ENCODE assay signal across 23 mouse cellular contexts in genomic region chr15:15873461-15873860, GRCm38 (mm10).
A peak's percentile ranks its signal among the peaks of the same experiment; 100 is the strongest.
DNase-seq lines count a peak whose midpoint lies in the region; ATAC-seq and TF ChIP-seq lines count a peak whose summit lies in the region.
"Had no signal": no experiment of that assay in that cellular context is flagged by ENCODE, and none has a peak within 500 bp of the region (broad histone marks: within the 10 kb centered on the region; RNA-seq: fewer than 3 reads in every experiment).

No protein-coding gene starts in this region.

- POLR2A ChIA-PET in Patski (lab: Charles Lee), result no interaction called here

- TF ChIP-seq RAD21 in MEL (IDR thresholded peaks at IDR 0.05; ENCODE audit: low read depth, low read length), result no peak

- H3K36me3 ChIP-seq in MEL (ENCODE audit: control insufficient read depth in 1 of 2, insufficient read depth in 2 of 2, low read length in 2 of 2), result peaks cover 0 to 5% of the 10 kb centered on the region in 2 experiments; a peak in 2 of 4 replicates
- no peaks in the 10 kb centered on the region for H3K36me3 ChIP-seq in midbrain, embryonic 16.5 days (ENCODE audit: control insufficient read depth, insufficient read depth, low read length)
- H3K36me3 ChIP-seq in heart, embryonic 11.5 days (ENCODE audit: control insufficient read depth, insufficient read depth, low read length), result no peaks in the 10 kb centered on the region
- H3K36me3 ChIP-seq: G1E had no signal

- DNase-seq in 416B (ENCODE audit: low read depth) (peak; percentile 9), MEL (ENCODE audit: low read depth, low spot score) (peak; percentile 38), Patski (ENCODE audit: low read depth, low spot score) (no peak)
- DNase-seq in frontal cortex, adult 2 months (ENCODE audit: extremely low spot score in 1 of 2, low spot score in 1 of 2), result no peak
- DNase-seq: adrenal gland, adult 2 months; adrenal gland, adult 8-10 months; adrenal gland, postnatal 10 days; adrenal gland, postnatal 14 days; adrenal gland, postnatal 25 days; adrenal gland, postnatal 36 days; B cell, adult 2 months; cerebellum, adult 11 months; cerebellum, adult 11-12 months; cerebellum, adult 18-20 months; cerebellum, adult 2 months; cerebellum, adult 8-10 months; cerebellum, adult 9-10 months had no signal

- H3K4me2 ChIP-seq in midbrain, embryonic 16.5 days (ENCODE audit: low read length), result no peak overlapping the region
- no peak overlapping the region for H3K4me2 ChIP-seq in heart, embryonic 11.5 days

- H3K9ac ChIP-seq in MEL (ENCODE audit: control insufficient read depth, low read depth, low read length, poor library complexity, severe bottlenecking), result no peak overlapping the region
- no peak overlapping the region for H3K9ac ChIP-seq in midbrain, embryonic 16.5 days (ENCODE audit: low read depth, low read length)
- H3K9ac ChIP-seq in heart, embryonic 11.5 days (ENCODE audit: low read depth, low read length), result no peak overlapping the region

- in situ Hi-C loops in Patski (cut with MboI; ENCODE audit: low pct_unique_long_range_greater_than_20kb), result no loop called here

- CTCF ChIA-PET in Patski (lab: Charles Lee), result no interaction called here

- H3K27ac ChIP-seq in MEL (ENCODE audit: control insufficient read depth, low read depth, low read length), result no peak overlapping the region
- H3K27ac ChIP-seq in midbrain, embryonic 16.5 days (ENCODE audit: low read length), result no peak overlapping the region
- no peak overlapping the region for H3K27ac ChIP-seq in heart, embryonic 11.5 days (ENCODE audit: low read depth, low read length)

- H3K4me3 ChIP-seq in MEL (ENCODE audit: control insufficient read depth in 1 of 2, insufficient read depth in 1 of 2, low read depth in 2 of 2, low read length in 2 of 2), result no peak overlapping the region
- no peak overlapping the region for H3K4me3 ChIP-seq in midbrain, embryonic 16.5 days (ENCODE audit: low read depth, low read length)
- H3K4me3 ChIP-seq in heart, embryonic 11.5 days (ENCODE audit: low read depth, low read length), result no peak overlapping the region

- TF ChIP-seq CTCF in MEL (IDR thresholded peaks at IDR 0.05 in 2 of 3, conservative IDR thresholded peaks at IDR 0.05 in 1 of 3; ENCODE audit: control insufficient read depth in 1 of 3, insufficient read depth in 1 of 3, low read depth in 2 of 3, low read length in 3 of 3, poor library complexity in 1 of 3, severe bottlenecking in 1 of 3), result no peak
- TF ChIP-seq CTCF in Patski (IDR thresholded peaks at IDR 0.05), result no peak

- no peaks in the 10 kb centered on the region for H3K79me2 ChIP-seq in MEL (ENCODE audit: control insufficient read depth, insufficient read depth, low read length, poor library complexity)

- peak; percentile 12 to 65; a peak in 3 of 4 replicates for TF ChIP-seq EP300 in MEL (IDR thresholded peaks at IDR 0.05; ENCODE audit: low read depth in 1 of 2, low read length in 2 of 2)

- no peaks in the 10 kb centered on the region for H3K9me3 ChIP-seq in MEL (replicated peaks; ENCODE audit: insufficient read depth, low read length)
- H3K9me3 ChIP-seq in midbrain, embryonic 16.5 days (replicated peaks; ENCODE audit: control insufficient read depth, low read length, poor library complexity, severe bottlenecking), result no peaks in the 10 kb centered on the region
- H3K9me3 ChIP-seq in heart, embryonic 11.5 days (replicated peaks; ENCODE audit: control insufficient read depth, low read length), result no peaks in the 10 kb centered on the region
- H3K9me3 ChIP-seq: G1E had no signal

- peaks cover 0 to 3% of the 10 kb centered on the region in 2 experiments; a peak in 2 of 4 replicates for H3K4me1 ChIP-seq in MEL (ENCODE audit: control insufficient read depth in 1 of 2, insufficient read depth in 2 of 2, low read length in 2 of 2)
- H3K4me1 ChIP-seq in midbrain, embryonic 16.5 days (ENCODE audit: control insufficient read depth, insufficient read depth, low read length), result no peaks in the 10 kb centered on the region
- H3K4me1 ChIP-seq in heart, embryonic 11.5 days (ENCODE audit: control insufficient read depth, insufficient read depth, low read length), result no peaks in the 10 kb centered on the region

- TF ChIP-seq POLR2A in MEL (IDR thresholded peaks at IDR 0.05; ENCODE audit: control insufficient read depth in 1 of 2, insufficient read depth in 1 of 2, low read depth in 1 of 2, low read length in 2 of 2, poor library complexity in 1 of 2), result no peak

- WGBS in midbrain, embryonic 16.5 days, result 92% methylated on average over 3 of the region's 3 CpGs
- 72% methylated on average over 3 of the region's 3 CpGs for WGBS in heart, embryonic 11.5 days (ENCODE audit: insufficient replicate concordance)

- peak; percentile 60 for ATAC-seq in Patski
- ATAC-seq in midbrain, embryonic 16.5 days, result no peak
- ATAC-seq in heart, embryonic 11.5 days (replicated peaks; ENCODE audit: insufficient number of reproducible peaks, low FRiP score, low TSS enrichment), result no peak
- ATAC-seq: activated CD4-positive, CD25-positive, alpha-beta regulatory T cell, adult 4 months; CD4-positive, CD25-positive, alpha-beta regulatory T cell, adult 4 months had no signal

- H3K27me3 ChIP-seq in MEL (ENCODE audit: control insufficient read depth in 1 of 2, insufficient read depth in 2 of 2, low read length in 2 of 2), result no peaks in the 10 kb centered on the region
- H3K27me3 ChIP-seq in Patski, result no peaks in the 10 kb centered on the region
- no peaks in the 10 kb centered on the region for H3K27me3 ChIP-seq in midbrain, embryonic 16.5 days (ENCODE audit: control insufficient read depth, insufficient read depth, low read depth, low read length)
- no peaks in the 10 kb centered on the region for H3K27me3 ChIP-seq in heart, embryonic 11.5 days (ENCODE audit: control insufficient read depth, insufficient read depth, low read length)
- H3K27me3 ChIP-seq: CH12.LX had no signal

TF ChIP-seq in MEL, 35 proteins besides CTCF, POLR2A, EP300 and RAD21:
- peak; percentile 51; the same call in 1 of the 2 replicates for TF ChIP-seq ETS1 (IDR thresholded peaks at IDR 0.05; ENCODE audit: low read depth, low read length)
- no peak for TF ChIP-seq SIN3A (IDR thresholded peaks at IDR 0.05; ENCODE audit: low read length)
- TF ChIP-seq TBP (IDR thresholded peaks at IDR 0.05; ENCODE audit: low read depth, low read length), result no peak
- no peak for TF ChIP-seq MXI1 (IDR thresholded peaks at IDR 0.05; ENCODE audit: low read depth, low read length)
- TF ChIP-seq SMC3 (IDR thresholded peaks at IDR 0.05; ENCODE audit: low read depth, low read length), result no peak
- TF ChIP-seq GATA1 (IDR thresholded peaks at IDR 0.05; ENCODE audit: low read depth, low read length), result peak; percentile 25; the same call in 1 of the 2 replicates
- no peak for TF ChIP-seq NELFE (IDR thresholded peaks at IDR 0.05; ENCODE audit: low read depth, low read length)
- TF ChIP-seq ZKSCAN1 (IDR thresholded peaks at IDR 0.05; ENCODE audit: low read depth, low read length), result no peak
- TF ChIP-seq JUND (IDR thresholded peaks at IDR 0.05; ENCODE audit: low read depth, low read length), result no peak
- no peak for TF ChIP-seq E2F4 (IDR thresholded peaks at IDR 0.05; ENCODE audit: borderline replicate concordance, low read depth, low read length)
- no peak for TF ChIP-seq RCOR1 (IDR thresholded peaks at IDR 0.05; ENCODE audit: low read depth, low read length)

Comparison
In these comparisons a context has a peak if more than half of its experiments do, and no peak if none do; other contexts are left out.
1. DNase-seq: peak in 416B (single experiment) and MEL (single experiment); none in Patski (single experiment) and frontal cortex, adult 2 months (0 of 2).